Mouse (Mus musculus) adrenal gland, adult 8-10 months (tissue): ENCODE measurements around the gene Ino80. TPM values are rescaled to one million over a fixed set of nuclear protein-coding genes. Genes with fewer than 3 reads are reported as not detected.

Experiments
- DNase-seq: peaks from one replicate; pipeline ENCODE4 v3.0.0; 2022
- total RNA-seq, 4 experiments: library from RNA; stranded (reverse); gene quantifications; 2 replicates each; pipeline ENCODE4 v1.2.4; 2022

Ino80 gene
- total RNA-seq, 4 experiments from 2014 or later: 21.6 to 30.7 (median 23.7) TPM

DNA sequence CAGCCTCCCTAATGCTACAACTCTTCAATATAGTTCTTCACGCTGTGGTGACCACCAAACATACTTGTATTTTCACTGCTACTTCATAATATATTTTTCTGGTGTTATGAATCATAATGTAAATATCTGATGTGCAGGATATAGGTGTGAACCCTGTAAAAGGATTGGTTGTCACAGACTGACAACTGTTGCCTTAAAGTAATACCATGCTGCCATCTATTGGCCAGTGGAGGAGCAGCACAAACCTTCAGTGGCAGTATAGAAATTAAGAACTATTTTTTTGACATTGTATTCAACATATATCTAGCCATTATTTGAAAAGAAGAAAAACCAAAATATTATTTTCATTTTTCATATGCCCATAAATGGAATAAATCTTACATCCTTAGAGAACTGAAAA is 40.5 kb downstream of the Ino80 start:
- DNase-seq: no peak

DNA sequence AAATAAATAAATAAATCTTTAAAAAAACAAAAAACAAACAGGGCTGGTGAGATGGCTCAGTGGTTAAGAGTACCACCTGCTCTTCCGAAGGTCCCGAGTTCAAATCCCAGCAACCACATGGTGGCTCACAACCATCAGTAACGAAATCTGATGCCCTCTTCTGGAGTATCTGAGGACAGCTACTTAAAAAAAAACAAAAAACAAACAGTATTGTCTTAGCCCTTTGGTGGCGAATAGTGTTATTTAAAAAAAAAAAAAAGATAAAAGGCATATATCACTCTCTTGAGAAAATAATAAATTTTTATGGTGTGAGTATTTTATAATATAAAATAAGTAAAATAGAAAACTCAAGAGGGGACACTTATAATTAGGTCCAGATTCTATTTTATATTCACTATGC is 41.0 kb downstream of the Ino80 start:
- no peak for DNase-seq

- no peak for DNase-seq
Measured at GRCm38 (mm10) chr2:119413819-119414218, 63.7 kb downstream of the Ino80 start.

DNA sequence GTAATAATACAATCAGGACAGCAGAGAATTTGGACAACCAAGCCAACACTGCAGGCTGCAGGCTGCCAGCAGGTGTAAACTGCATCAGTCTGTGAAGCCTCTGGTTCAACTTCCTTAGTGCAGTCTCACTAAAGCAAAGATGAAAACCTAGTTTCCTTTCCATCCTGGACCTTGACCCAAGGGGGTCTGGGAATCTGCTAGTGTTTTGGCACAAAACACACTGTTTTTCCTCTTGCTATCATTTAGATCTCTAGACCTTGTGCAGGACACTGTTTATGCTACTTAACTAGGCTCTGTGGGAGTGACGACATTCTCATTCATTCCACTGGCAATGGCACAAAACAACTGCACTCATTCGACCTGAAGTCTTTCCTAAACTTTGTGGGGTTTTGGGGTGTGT is 65.8 kb downstream of the Ino80 start:
- no peak for DNase-seq

DNA sequence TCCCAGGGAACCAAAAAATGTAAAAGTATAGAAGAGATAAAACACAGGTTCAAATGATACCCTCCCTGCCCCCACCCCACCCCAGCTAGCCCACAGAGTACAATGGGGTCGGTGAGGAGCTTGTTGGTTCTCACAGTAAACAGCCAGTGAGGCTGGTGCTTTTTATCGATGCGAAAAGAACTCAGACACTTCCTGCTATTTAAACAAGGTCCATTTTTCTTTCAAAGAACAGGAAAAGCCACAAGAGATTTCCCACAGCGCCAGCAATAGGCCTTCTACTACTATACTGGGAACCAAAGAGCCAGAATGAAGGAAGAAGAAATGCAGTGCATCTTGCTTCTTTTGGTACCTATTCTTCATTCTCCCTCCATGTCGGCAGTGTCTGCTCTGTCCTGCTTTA is 66.5 kb downstream of the Ino80 start:
- DNase-seq: no peak

DNA sequence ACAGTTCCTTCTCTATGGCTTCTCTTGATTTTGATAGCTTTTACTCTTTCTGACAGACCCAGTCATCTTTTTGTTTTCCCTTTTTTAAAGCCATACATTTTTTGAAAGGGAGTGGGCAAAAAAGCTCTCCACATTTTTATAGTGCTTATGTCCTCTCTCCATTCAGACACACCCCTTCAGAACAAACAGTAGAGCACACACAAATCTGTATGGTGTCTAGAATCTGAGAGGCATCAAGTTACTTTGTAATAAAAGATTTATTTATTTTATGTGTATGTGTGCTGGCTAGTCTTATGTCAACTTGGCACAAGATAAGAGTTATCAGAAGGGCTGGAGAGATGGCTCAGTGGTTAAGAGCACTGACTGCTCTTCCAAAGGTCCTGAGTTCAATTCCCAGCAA is 68.8 kb downstream of the Ino80 start:
- no peak for DNase-seq

GRCm38 (mm10) chr2:119408278-119408677 is 69.2 kb downstream of the Ino80 start:
- peak; percentile 12 for DNase-seq

- DNase-seq: no peak
Measured at GRCm38 (mm10) chr2:119399313-119399712, 78.2 kb downstream of the Ino80 start.

DNA sequence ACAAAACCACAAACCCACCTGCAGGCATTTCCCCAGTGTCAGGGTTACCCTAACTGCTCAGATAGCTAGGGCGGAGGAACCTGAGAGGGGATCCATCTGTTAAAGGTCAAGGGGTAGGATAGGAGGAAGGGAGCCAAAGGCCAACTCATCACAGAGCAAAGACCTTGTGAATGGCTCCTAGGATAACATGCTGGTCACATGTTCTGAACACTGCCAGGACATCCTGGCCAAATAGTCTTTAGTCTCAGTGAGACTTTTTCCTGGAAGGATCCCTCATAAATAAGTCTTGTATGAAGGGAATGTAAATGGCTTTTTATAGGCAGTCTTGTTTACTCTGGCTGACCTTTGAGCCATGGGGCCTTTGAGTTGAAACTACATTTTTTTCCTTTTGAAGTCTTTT is 78.8 kb downstream of the Ino80 start:
- peak; percentile 54 for DNase-seq

GRCm38 (mm10) chr2:119398252-119398651 is 79.2 kb downstream of the Ino80 start:
- no peak for DNase-seq

DNA sequence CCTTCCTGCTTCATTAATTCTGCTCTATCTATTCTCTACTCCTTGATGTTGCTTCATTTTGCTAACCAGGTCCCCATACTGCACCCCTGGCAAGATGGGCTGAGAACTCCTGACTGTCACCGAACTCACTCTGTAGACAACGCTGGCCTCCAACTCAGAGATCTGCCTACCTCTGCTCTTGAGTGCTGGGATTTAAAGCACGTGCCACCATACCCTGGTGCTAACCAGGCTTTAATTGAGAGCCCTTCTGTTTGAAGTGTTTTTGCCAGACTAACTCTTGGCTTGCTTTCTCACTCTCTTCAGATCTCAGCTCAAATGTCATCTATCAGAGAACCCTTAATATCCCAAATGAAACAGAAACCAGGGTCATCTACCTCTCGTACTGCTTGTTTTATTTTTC is 87.5 kb downstream of the Ino80 start:
- no peak for DNase-seq

- no peak for DNase-seq
Measured at GRCm38 (mm10) chr2:119388266-119388665, 89.2 kb downstream of the Ino80 start.

DNA sequence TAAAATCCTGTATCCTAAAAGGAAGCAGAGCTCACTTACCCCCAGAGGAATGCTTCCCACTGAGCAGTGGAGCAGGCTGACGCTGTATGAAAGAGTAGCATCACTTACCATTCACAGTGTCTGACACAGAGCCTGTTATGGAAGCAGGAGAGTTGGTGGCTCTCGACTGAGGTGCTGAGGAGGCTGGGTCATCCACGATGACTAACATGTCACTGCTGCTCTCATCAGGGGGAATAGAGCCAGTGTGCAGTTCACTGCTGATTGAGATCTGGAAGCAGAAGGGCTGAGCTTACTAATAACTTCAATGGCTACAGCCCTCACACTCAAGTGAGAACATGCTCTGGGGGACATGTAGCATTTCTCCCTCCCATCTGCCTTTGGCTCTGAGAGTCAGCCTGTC is 98.0 kb downstream of the Ino80 start:
- no peak for DNase-seq

GRCm38 (mm10) chr2:119377826-119378225 is 99.7 kb downstream of the Ino80 start:
- DNase-seq: no peak

- no peak for DNase-seq
Measured at GRCm38 (mm10) chr2:119377286-119377685, 100.2 kb downstream of the Ino80 start.

- peak; percentile 71 for DNase-seq
Measured at GRCm38 (mm10) chr2:119370116-119370515, 107.4 kb downstream of the Ino80 start.

- no peak for DNase-seq
Measured at GRCm38 (mm10) chr2:119367346-119367745, 110.1 kb downstream of the Ino80 start.

DNA sequence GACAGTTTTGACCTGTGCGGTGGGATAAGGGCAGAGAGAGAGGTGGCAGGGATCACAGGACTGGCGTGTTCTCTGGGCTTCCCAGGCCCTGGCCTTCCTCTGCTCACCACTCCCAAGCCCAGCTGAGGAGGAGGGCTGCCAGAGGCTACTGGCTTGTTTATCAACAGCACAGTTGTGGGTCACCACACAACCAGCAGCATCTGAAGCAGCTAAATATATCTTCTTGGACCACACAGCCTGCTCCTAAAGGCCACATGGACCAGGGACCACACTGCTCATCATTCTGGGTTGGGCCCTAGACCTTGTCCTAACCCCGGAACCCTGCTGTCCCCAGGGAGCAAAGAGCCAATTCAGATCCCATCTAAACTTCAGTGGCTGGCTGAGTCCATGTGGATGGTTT is 112.5 kb downstream of the Ino80 start:
- DNase-seq: no peak

- no peak for DNase-seq
Measured at GRCm38 (mm10) chr2:119359721-119360291, 117.7 kb downstream of the Ino80 start.

DNA sequence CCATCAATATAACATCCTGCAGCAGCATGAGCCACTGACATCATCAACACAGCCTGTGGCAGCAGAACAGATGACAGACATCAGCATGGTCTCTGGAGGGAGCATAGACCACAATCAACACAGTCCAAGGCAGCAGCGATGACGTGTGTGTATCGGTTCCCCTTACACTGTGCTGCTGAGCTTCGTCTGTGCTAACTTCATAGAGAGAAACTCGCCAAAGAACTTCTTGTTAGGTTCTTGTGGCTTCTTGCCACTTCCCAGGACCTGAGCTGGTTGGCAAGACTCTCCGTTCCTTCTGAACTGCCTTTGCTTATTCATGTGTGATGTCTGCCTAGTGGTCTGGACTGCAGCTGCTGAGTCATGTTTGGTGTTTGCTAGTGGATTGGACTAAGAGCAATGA is 119.2 kb downstream of the Ino80 start:
- no peak for DNase-seq

- no peak for DNase-seq
Measured at GRCm38 (mm10) chr2:119356805-119357204, 120.7 kb downstream of the Ino80 start.

GRCm38 (mm10) chr2:119356310-119356709 is 121.2 kb downstream of the Ino80 start:
- no peak for DNase-seq

GRCm38 (mm10) chr2:119355651-119356050 is 121.8 kb downstream of the Ino80 start:
- DNase-seq: no peak

DNA sequence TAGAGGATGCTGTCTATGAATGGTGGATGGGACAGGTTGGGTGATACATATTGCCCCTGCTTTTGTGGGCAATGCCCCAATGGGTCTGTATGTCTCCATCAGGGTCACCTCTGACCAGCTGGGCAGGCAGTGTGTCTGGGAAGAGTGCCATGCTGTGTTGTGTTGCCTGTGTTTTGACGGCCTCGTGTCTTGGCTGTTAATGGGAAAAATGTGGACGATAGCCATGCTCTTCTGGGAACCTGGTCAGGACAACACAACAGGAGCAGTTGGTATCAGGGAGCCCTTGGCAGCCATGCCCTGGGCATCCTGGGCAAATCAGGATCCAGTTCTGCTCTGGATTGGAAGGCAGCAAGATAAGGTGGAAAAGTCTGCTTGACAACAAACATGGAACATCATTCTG is 122.4 kb downstream of the Ino80 start:
- DNase-seq: peak; percentile 33

GRCm38 (mm10) chr2:119353707-119354106 is 123.8 kb downstream of the Ino80 start:
- DNase-seq: no peak
